Mouse (Mus musculus) adrenal gland (tissue): Measurements from ENCODE around the gene Zfp580.

Experiments used
- intact Hi-C: fragments of 180-260 bp; cut with DNase I; formaldehyde crosslinking; loops from one replicate; pipeline ENCODE4 v1.15.1; 2025

The Zfp580 gene

DNA sequence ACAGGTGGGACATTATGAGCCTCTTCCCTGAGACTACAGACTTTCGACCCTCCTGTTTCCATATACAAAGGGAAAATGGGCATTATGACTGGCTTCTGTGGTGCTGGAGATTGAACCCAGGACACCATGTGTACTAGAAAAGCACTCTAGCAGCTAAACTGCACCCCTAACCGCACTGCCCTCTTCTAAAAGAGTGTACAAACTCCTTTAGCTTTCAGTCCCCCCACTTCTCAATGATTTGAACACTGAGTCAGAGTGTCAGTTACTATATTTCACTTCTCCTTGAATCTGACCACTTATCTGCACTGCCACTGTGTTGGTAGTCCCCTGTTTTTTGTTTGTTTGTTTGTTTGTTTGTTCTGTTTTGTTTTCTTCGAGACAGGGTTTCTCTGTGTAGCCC lies 17.5 kb upstream of the Zfp580 start, which contains the start of gene 4632433K11Rik:
4632433K11Rik (plus strand) TSS at position 301 of the 400 bp plus-strand sequence.
- intact Hi-C loops, result no loop called here

DNA sequence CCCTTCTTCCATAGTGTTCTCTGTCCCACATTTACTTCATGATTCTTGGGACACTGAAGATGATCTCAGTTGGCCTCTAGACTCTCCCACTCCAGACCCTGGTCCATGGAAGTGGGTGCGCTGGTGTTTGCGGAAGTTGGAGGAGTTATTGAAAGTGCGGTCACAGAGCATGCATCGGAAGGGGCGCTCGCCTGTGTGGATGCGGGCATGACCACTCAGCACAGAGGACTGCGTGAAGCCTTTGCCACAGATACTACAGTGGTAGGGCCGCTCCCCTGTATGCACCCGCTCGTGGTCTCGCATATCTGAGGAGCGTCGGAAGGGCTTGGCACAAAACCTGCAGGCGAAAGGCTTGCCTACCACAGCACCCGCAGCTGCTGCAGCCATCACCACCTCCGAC lies 15.7 kb upstream of the Zfp580 start:
- intact Hi-C loops, result no loop called here

GRCm38 (mm10) chr7:5036136-5036535 lies 15.2 kb upstream of the Zfp580 start:
- intact Hi-C loops, result no loop called here

DNA sequence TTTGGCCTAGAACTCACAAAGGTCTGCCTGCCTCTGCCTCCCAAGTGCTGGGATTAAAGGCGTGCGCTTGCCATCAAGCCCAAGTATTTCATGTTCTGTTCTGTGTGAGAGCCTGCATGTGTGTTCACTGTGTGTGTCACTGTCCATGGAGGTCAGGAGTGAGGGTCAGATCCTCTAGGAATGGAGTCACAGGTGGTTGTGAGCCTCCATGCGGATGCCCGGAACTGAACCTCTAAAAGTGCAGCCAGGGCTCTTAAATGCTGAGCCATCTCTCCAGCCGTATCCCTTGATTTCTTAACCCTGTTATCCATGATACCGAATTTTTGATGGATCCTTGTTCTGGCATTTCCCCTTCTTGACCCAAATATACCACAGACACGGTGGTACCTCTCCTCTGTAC lies 14.3 kb upstream of the Zfp580 start:
- intact Hi-C loops, result no loop called here

- intact Hi-C loops, result no loop called here
These were observed 13.9 kb upstream of the Zfp580 start for GRCm38 (mm10) chr7:5037467-5037866.

GRCm38 (mm10) chr7:5038109-5038732 lies 13.1 kb upstream of the Zfp580 start, which contains the start of gene Zfp784:
Gene Zfp784 (minus strand): TSS chr7:5038446.
- intact Hi-C loops, result no loop called here

GRCm38 (mm10) chr7:5038940-5039339 lies 12.4 kb upstream of the Zfp580 start:
- intact Hi-C loops, result no loop called here

GRCm38 (mm10) chr7:5044981-5045380 lies 6.4 kb upstream of the Zfp580 start:
- intact Hi-C loops, result no loop called here

- intact Hi-C loops, result loop anchor here (2.0 kb wide), 1 partner anchor 103 kb away; no protein-coding TSS in a partner anchor
These were observed 5.2 kb upstream of the Zfp580 start for GRCm38 (mm10) chr7:5046112-5046511.

GRCm38 (mm10) chr7:5047313-5047712 lies 4.0 kb upstream of the Zfp580 start:
- intact Hi-C loops, result loop anchor here (2.0 kb wide), 1 partner anchor 105 kb away; no protein-coding TSS in a partner anchor

DNA sequence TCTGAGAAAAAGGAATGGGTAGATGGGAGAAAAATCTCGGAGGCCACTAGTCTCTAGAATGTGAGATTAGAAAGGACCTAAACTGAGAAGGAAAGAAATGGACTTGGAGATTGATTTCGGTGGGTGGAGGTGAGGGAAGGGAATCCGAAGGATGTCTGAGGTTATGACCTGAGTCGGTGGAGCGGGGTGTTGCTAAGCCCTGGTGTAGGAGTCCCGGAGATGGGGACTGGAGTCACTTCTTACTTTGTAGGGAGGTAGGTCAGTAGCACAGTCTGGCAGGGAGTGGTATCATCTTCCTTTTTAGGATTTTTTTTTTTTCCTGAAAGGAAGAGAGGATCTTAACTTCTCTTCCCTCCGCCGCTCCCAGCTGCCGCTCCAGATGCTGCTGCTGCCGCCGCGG lies 1.1 kb downstream of the Zfp580 start:
- intact Hi-C loops, result loop anchor here (5.0 kb wide), 1 partner anchor 55 kb away; the partner anchor contains the start of gene Zfp579

DNA sequence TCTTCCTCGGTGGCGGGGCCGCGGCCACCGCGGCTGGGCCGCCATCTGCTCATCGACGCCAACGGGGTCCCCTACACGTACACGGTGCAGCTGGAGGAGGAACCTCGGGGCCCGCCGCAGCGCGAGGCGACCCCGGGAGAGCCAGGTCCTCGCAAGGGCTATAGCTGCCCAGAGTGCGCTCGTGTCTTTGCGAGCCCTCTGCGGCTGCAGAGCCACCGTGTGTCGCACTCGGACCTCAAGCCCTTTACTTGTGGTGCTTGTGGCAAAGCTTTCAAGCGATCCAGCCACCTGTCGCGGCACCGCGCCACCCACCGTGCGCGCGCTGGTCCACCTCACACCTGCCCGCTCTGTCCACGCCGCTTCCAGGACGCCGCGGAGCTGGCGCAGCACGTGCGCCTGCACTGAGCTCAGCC lies 1.6 kb downstream of the Zfp580 start:
- intact Hi-C loops, result loop anchor here (5.0 kb wide), 1 partner anchor 56 kb away; the partner anchor contains the start of gene Zfp579

GRCm38 (mm10) chr7:5053456-5054179 lies 2.3 kb downstream of the Zfp580 start:
- intact Hi-C loops, result loop anchor here (5.0 kb wide), 1 partner anchor 56 kb away; the partner anchor contains the start of gene Zfp579

DNA sequence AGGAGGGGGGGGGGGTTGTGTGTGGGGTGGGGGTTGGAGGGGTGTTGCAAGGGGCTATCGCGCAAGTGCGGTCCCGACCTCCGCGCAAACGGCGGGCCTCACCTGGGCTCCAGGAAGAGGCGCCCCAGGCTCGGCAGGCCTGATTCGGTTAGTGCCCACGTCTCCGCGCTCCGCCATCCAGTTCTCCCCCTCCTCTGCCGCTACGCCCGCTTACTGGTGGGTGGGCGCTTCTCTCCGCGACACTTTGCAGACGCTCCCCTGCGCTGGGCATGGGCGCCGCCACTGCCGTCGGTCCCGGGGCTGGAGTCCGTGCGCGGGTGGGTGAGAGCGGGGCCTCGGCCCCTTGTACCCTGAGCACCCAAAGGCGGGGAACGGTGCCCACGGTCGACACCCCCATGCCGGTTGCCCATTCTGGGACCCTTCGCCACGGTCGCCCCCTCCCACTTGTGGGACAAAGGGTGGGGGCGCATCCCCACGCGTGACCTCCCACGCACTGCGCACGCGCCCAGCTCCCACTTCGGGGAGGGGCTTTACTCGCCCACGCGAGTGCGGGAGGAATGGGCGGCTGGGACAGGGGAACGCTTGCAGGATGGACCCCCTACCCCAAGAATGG lies 5.4 kb downstream of the Zfp580 start:
- intact Hi-C loops, result no loop called here

GRCm38 (mm10) chr7:5057381-5057780 lies 6.0 kb downstream of the Zfp580 start:
- intact Hi-C loops, result no loop called here

DNA sequence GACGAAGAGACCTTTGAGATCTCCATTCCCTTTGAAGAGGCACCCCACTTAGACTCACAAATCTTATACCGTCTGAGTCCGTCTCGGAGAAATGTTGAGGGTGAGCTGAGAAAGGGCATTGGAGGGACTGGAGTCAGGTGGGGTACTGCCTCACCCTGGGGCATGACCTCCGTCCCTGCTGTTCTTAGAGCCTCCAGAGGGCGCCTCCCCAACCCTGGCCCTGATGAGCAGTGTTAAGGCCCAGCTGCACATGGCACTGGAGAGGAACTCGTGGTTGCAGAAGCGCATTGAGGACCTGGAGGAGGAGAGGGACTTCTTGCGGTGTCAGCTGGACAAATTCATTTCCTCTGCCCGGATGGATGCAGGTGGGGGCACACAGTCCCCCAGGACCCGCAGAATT lies 6.5 kb downstream of the Zfp580 start:
- intact Hi-C loops, result no loop called here

DNA sequence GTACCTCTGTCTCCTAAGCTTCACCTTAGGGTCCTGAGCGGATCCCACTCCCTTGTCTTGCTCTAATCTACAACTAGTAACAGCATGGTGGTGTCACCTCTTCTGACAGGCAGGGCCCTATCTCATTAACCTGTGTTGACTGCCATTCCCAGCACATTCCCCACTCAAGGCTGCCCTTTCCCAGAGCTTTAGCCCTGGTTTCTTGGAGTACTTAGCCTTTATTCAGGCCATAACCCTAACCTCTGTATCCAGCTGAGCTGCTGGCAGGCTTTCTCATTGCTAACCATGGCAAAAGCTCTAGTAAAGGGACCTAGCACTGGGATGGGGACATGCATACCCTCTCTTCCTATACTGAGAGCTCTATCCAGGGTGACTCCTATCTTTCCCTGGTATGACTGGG lies 7.3 kb downstream of the Zfp580 start:
- intact Hi-C loops, result no loop called here

- intact Hi-C loops, result no loop called here
These were observed 8.1 kb downstream of the Zfp580 start for GRCm38 (mm10) chr7:5059421-5059820.

- intact Hi-C loops, result no loop called here
These were observed 8.9 kb downstream of the Zfp580 start for GRCm38 (mm10) chr7:5060239-5060731.

DNA sequence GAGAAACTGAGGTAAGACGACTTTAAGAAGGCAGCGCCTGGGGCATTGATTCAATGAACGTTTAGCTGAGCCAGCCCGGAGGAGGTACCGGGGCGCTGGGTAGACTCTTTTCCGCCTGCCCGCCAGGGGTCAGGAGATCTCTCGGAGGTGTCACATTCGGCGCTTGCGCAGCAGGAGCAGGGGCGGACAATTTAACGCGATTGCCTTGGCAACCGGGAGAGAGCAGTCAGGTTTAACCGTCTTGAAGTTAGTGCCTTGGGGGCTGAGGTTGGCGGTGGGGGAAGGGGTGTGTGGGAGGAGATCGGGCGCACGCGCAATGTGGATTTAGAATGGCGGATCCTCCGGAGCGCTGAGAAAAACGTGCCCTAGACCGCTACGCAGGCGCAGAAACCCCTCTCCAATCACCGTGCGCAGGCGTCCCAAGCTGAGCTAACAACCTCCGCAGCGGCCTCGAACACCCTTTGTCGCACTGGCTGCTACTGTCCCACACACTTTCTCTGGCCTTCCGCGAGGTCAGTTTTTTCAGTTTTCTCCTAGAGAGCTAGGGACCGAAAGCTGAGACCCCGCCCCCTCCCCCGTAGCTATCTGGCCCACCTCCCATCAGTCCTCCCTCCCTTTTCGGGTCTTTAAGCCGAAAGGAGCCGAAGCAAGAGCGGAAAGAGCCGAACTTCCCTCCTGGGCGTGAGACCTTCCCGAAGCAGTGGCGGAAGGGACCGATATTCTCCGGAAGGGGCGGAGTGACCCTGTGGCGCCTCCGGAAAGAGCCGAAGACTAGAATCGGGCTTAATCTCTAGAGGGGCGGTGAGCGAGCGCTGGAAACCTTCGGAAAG lies 9.8 kb downstream of the Zfp580 start:
- intact Hi-C loops, result no loop called here

GRCm38 (mm10) chr7:5061774-5062359 lies 10.5 kb downstream of the Zfp580 start, which contains the start of gene U2af2:
Gene U2af2 (plus strand): TSS chr7:5062143.
- intact Hi-C loops, result no loop called here
